Mouse (Mus musculus): ENCODE data around the gene Inpp5d. TPM values are rescaled to one million over a fixed set of nuclear protein-coding genes. Genes with fewer than 3 reads are reported as not detected.
A peak's percentile ranks its signal among the peaks of the same experiment; 100 is the strongest.
"Not testable (repeated sequence)": the region's sequence is repeated elsewhere in the genome, so short reads cannot be mapped to it uniquely, and the experiment has no call there.

The Inpp5d gene
- polyA plus RNA-seq, 1 experiment from 2014 or later: 13.6 TPM

DNA sequence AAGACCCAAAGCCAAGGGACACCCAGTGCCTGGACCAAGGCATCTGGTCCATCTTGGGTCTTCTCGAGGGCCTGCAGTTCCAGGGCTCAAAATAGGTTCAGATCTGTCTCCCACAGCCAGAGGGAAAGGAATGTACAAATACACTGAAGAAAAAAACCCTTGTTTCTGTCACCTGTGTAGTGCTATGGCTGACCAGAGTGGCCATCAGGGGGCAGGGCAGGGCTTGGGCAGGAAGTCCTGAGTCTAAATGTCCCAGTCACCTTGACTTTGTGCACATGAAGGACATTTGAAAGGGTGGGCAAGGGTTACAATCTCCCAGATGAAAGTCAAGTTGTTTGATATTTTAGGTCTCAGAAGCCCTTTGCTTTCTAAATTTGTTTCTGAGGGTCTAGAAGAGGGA is 46.9 kb downstream of the Inpp5d start:
- Histone ChIP-seq H3K9ac (replicated peaks; ENCODE audit: low read depth) (no peak overlapping the region), H3K4me1 (ENCODE audit: insufficient read depth, low read depth, low read length) (no peaks in the 10 kb centered on the region), H3K36me3 (ENCODE audit: insufficient read depth, low read length) (no peaks in the 10 kb centered on the region), H3K4me3 (ENCODE audit: low read depth, low read length) (no peak overlapping the region), H3K27ac (ENCODE audit: low read length) (no peak overlapping the region), H3K4me2 (replicated peaks; ENCODE audit: low read depth, low read length) (no peak overlapping the region), H3K9me3 (ENCODE audit: low read length) (no peaks in the 10 kb centered on the region), H3K27me3 (replicated peaks; ENCODE audit: insufficient read depth, low read length) (no peaks in the 10 kb centered on the region)
- DNase-seq (ENCODE audit: low spot score) (no peak), ATAC-seq (no peak)
- 65% methylated on average over 1 of the region's 1 CpGs for WGBS
- TF ChIP-seq EP300 (IDR thresholded peaks at IDR 0.05) (no peak), CTCF (IDR thresholded peaks at IDR 0.05) (peak; percentile 42)

DNA sequence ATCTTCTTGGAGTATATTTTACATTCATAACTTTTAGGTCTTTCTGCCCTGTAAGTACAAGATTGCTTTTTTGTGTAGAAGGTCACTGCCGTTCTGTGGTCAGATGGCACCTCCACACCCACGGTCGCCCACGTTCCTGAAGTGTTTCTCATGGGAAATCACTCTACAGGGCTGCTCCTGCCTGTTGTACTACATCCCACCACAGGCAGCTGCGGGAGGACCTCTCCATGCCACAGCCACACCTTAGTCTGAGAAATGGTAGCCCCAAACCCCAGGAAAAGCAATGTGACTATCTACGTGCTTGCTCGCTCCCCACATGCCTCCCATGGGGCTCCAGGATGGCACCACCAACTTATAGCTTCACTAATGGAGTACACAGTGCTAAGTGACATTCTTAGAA is 48.2 kb downstream of the Inpp5d start:
- Histone ChIP-seq H3K36me3 (ENCODE audit: insufficient read depth, low read length) (no peaks in the 10 kb centered on the region), H3K27ac (ENCODE audit: low read length) (no peak overlapping the region), H3K9ac (replicated peaks; ENCODE audit: low read depth) (no peak overlapping the region), H3K4me1 (ENCODE audit: insufficient read depth, low read depth, low read length) (no peaks in the 10 kb centered on the region), H3K4me3 (ENCODE audit: low read depth, low read length) (no peak overlapping the region), H3K27me3 (replicated peaks; ENCODE audit: insufficient read depth, low read length) (no peaks in the 10 kb centered on the region), H3K9me3 (ENCODE audit: low read length) (no peaks in the 10 kb centered on the region), H3K4me2 (replicated peaks; ENCODE audit: low read depth, low read length) (no peak overlapping the region)
- no peak for DNase-seq (ENCODE audit: low spot score)
- WGBS: 89% methylated on average over 7 of the region's 7 CpGs
- TF ChIP-seq CTCF (IDR thresholded peaks at IDR 0.05): no peak
- TF ChIP-seq EP300 (IDR thresholded peaks at IDR 0.05): no peak
- ATAC-seq: no peak

DNA sequence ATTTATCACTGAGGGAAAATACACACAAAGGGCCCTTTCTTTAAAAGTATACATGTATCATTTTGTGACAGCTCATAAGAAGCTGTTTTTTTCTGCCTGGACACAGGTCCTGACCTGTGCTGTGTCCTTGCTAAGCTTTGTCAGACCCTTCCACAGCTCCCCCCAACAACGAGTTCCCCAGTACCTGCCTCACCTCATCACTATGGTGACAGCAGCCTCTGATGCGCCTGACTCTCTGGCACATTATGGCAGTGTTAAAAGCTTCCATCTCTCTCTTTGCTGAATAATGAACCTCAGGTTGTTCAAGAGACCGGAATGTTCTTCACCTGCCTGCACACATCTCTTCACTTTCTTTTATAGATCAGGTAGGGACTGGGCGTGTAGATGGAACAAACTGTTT is 51.4 kb downstream of the Inpp5d start:
- DNase-seq (ENCODE audit: low spot score) (no peak), ATAC-seq (no peak)
- no peaks in the 10 kb centered on the region for H3K36me3 ChIP-seq (ENCODE audit: insufficient read depth, low read length)
- no peak overlapping the region for H3K27ac ChIP-seq (ENCODE audit: low read length)
- H3K9me3 ChIP-seq (ENCODE audit: low read length): no peaks in the 10 kb centered on the region
- no peak overlapping the region for H3K9ac ChIP-seq (replicated peaks; ENCODE audit: low read depth)
- H3K4me3 ChIP-seq (ENCODE audit: low read depth, low read length): no peak overlapping the region
- H3K27me3 ChIP-seq (replicated peaks; ENCODE audit: insufficient read depth, low read length): no peaks in the 10 kb centered on the region
- 55% methylated on average over 4 of the region's 4 CpGs for WGBS
- no peak overlapping the region for H3K4me2 ChIP-seq (replicated peaks; ENCODE audit: low read depth, low read length)
- no peak for TF ChIP-seq EP300 (IDR thresholded peaks at IDR 0.05)
- no peaks in the 10 kb centered on the region for H3K4me1 ChIP-seq (ENCODE audit: insufficient read depth, low read depth, low read length)

DNA sequence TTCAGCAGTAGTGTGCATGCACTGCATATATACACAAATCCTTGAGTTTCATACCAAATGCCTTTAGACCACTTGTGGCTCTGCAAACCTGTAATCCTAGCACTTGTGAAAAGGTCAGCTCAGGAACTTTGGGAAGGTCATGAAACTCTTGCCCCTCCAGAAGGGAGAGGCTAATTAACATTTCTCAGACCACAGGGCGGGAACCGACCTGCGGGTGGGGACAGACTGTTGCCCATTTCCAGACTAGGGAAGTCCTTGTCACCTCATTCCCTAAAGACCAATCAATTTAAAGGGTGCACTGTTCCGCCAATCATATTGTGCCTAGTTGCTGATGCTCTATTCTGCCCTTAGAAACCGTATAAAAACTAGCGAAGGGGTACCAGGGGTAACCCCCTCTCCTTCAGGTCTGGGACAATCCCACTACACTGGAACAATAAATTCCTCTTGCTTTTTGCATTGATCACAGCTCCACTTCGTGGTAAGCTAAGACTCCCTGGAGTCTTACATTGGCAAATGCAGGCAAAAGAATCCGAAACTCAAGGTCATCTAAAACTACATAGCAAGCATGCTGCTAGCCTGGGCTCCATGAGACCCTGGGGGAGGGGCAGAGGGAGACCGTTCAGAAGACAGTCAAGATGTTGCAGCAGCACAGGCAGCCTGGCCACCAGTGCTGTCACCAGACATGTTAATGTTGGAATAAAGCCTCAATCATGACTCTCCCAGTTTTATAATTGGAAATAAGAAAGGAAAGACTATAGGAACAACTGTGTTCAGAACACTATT is 53.9 kb downstream of the Inpp5d start:
- no peak overlapping the region for H3K4me2 ChIP-seq (replicated peaks; ENCODE audit: low read depth, low read length)
- H3K4me3 ChIP-seq (ENCODE audit: low read depth, low read length): no peak overlapping the region
- WGBS: 71% methylated on average over 9 of the region's 9 CpGs
- no peaks in the 10 kb centered on the region for H3K27me3 ChIP-seq (replicated peaks; ENCODE audit: insufficient read depth, low read length)
- TF ChIP-seq EP300 (IDR thresholded peaks at IDR 0.05) (no peak), CTCF (IDR thresholded peaks at IDR 0.05) (no peak)
- DNase-seq (ENCODE audit: low spot score) (no peak), ATAC-seq (no peak)
- no peaks in the 10 kb centered on the region for H3K9me3 ChIP-seq (ENCODE audit: low read length)
- H3K4me1 ChIP-seq (ENCODE audit: insufficient read depth, low read depth, low read length): no peaks in the 10 kb centered on the region
- H3K27ac ChIP-seq (ENCODE audit: low read length): no peak overlapping the region
- no peaks in the 10 kb centered on the region for H3K36me3 ChIP-seq (ENCODE audit: insufficient read depth, low read length)
- no peak overlapping the region for H3K9ac ChIP-seq (replicated peaks; ENCODE audit: low read depth)

DNA sequence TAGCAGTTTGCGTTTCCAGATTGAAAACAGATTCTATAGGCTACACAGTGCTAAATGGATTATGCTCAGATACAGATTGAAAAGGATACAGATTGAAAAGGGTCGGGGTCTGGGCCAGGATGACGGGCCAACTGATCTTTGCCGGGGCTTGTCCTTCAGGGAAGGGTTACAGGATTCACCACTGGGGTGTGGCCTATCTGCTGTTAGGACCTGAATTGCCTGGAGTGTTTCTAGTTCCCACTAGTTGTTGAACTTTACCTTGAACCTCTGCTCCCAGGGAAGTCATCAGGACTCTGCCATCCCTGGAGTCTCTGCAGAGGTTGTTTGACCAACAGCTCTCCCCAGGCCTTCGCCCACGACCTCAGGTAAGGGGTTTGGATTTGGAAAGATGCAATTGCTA is 55.9 kb downstream of the Inpp5d start:
- H3K27ac ChIP-seq (ENCODE audit: low read length): no peak overlapping the region
- H3K9me3 ChIP-seq (ENCODE audit: low read length): no peaks in the 10 kb centered on the region
- no peak overlapping the region for H3K9ac ChIP-seq (replicated peaks; ENCODE audit: low read depth)
- H3K4me3 ChIP-seq (ENCODE audit: low read depth, low read length): no peak overlapping the region
- DNase-seq (ENCODE audit: low spot score): no peak
- TF ChIP-seq EP300 (IDR thresholded peaks at IDR 0.05) (no peak), CTCF (IDR thresholded peaks at IDR 0.05) (no peak)
- H3K27me3 ChIP-seq (replicated peaks; ENCODE audit: insufficient read depth, low read length): no peaks in the 10 kb centered on the region
- no peak for ATAC-seq
- 78% methylated on average over 6 of the region's 6 CpGs for WGBS
- no peak overlapping the region for H3K4me2 ChIP-seq (replicated peaks; ENCODE audit: low read depth, low read length)
- H3K36me3 ChIP-seq (ENCODE audit: insufficient read depth, low read length): no peaks in the 10 kb centered on the region
- no peaks in the 10 kb centered on the region for H3K4me1 ChIP-seq (ENCODE audit: insufficient read depth, low read depth, low read length)

DNA sequence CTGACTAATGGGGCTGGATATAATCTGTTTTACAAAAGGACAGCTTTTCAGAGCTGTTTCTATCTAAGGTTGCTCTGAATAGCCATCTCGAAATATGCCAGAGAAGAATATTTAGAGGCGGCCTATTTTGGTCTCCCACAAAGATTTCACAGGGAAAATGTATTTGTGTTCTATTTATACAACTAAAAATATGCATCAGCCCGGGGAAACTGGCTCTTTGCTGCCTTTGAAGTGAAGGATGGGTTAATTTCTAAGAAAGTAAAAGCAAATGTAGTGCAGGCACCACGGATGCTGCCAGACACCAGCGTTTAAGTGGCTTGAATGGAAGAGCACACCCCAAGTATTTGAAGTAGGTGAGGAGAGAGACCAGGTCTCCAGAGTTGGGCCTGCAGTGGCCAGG is 59.0 kb downstream of the Inpp5d start:
- Histone ChIP-seq H3K4me2 (replicated peaks; ENCODE audit: low read depth, low read length) (no peak overlapping the region), H3K27ac (ENCODE audit: low read length) (no peak overlapping the region), H3K4me3 (ENCODE audit: low read depth, low read length) (no peak overlapping the region), H3K9me3 (ENCODE audit: low read length) (no peaks in the 10 kb centered on the region), H3K4me1 (ENCODE audit: insufficient read depth, low read depth, low read length) (no peaks in the 10 kb centered on the region), H3K9ac (replicated peaks; ENCODE audit: low read depth) (no peak overlapping the region), H3K27me3 (replicated peaks; ENCODE audit: insufficient read depth, low read length) (no peaks in the 10 kb centered on the region), H3K36me3 (ENCODE audit: insufficient read depth, low read length) (no peaks in the 10 kb centered on the region)
- DNase-seq (ENCODE audit: low spot score) (no peak), ATAC-seq (no peak)
- TF ChIP-seq CTCF (IDR thresholded peaks at IDR 0.05): no peak
- no peak for TF ChIP-seq EP300 (IDR thresholded peaks at IDR 0.05)
- 67% methylated on average over 5 of the region's 5 CpGs for WGBS

DNA sequence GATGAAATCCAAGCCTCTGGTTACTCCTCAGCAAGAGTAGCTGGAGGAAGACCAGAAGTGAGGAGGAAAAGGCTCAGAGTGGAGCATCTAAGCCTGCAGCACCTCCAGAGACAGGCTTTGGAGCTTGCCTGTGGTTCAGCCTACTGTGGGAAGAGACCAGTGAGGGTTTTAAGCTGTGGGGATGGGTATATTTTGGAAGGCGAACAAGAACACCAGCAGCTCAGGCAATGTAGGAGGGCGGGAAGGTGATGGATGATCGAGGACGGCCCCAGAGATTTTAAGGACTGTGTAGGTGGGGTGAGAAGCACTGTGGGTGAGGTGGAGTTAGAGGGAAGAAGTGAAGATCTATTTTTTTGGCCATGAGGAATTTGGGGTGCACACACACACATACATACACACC is 60.8 kb downstream of the Inpp5d start:
- Histone ChIP-seq H3K4me2 (replicated peaks; ENCODE audit: low read depth, low read length) (no peak overlapping the region), H3K4me3 (ENCODE audit: low read depth, low read length) (no peak overlapping the region), H3K9ac (replicated peaks; ENCODE audit: low read depth) (no peak overlapping the region), H3K9me3 (ENCODE audit: low read length) (no peaks in the 10 kb centered on the region), H3K36me3 (ENCODE audit: insufficient read depth, low read length) (no peaks in the 10 kb centered on the region), H3K27ac (ENCODE audit: low read length) (no peak overlapping the region), H3K4me1 (ENCODE audit: insufficient read depth, low read depth, low read length) (no peaks in the 10 kb centered on the region), H3K27me3 (replicated peaks; ENCODE audit: insufficient read depth, low read length) (no peaks in the 10 kb centered on the region)
- TF ChIP-seq CTCF (IDR thresholded peaks at IDR 0.05): no peak
- TF ChIP-seq EP300 (IDR thresholded peaks at IDR 0.05): no peak
- 79% methylated on average over 4 of the region's 4 CpGs for WGBS
- no peak for DNase-seq (ENCODE audit: low spot score)
- no peak for ATAC-seq

DNA sequence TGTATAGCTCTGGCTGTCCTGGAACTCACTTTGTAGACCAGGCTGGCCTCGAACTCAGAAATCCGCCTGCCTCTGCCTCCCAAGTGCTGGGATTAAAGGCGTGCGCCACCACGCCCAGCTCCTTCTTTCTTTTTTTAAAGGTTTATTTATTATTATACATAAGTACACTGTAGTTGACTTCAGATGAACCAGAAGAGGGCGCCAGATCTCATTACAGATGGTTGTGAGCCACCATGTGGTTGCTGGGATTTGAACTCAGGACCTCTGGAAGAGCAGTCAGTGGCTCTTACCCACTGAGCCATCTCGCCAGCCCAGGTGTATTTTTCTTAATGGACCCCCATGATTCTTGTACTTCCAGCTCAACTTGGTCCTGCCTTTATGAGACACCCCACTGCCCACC is 62.4 kb downstream of the Inpp5d start:
- H3K27me3 ChIP-seq (replicated peaks; ENCODE audit: insufficient read depth, low read length); H3K36me3 ChIP-seq (ENCODE audit: insufficient read depth, low read length); ATAC-seq; H3K9me3 ChIP-seq (ENCODE audit: low read length); H3K4me2 ChIP-seq (replicated peaks; ENCODE audit: low read depth, low read length); H3K4me3 ChIP-seq (ENCODE audit: low read depth, low read length); H3K27ac ChIP-seq (ENCODE audit: low read length); DNase-seq (ENCODE audit: low spot score); H3K9ac ChIP-seq (replicated peaks; ENCODE audit: low read depth); H3K4me1 ChIP-seq (ENCODE audit: insufficient read depth, low read depth, low read length): not testable (repeated sequence)
- WGBS: 88% methylated on average over 6 of the region's 7 CpGs
